Mouse (Mus musculus) bone marrow, adult 2 months (tissue): Measurements from ENCODE around the gene Ubxn10. TPM values are rescaled to one million over a fixed set of nuclear protein-coding genes. Genes with fewer than 3 reads are reported as not detected.

Experiments
- H3K27ac ChIP-seq: fragments of 200-500 bp; 2 replicates; pipeline ENCODE4 v1.5.1; 2012; ENCODE audit warnings: low read depth, mild to moderate bottlenecking, control low read depth, inconsistent platforms, low read length; ENCODE audit not compliant: control insufficient read depth, poor library complexity, insufficient read depth
- H3K4me1 ChIP-seq: fragments of 200-500 bp; 2 replicates; pipeline ENCODE4 v1.6.1; 2011; ENCODE audit warnings: low read length; ENCODE audit not compliant: control insufficient read depth, insufficient read depth
- H3K4me3 ChIP-seq: fragments of 200-500 bp; replicated peaks from 2 replicates; pipeline ENCODE3; 2011; ENCODE audit warnings: mild to moderate bottlenecking, low read depth, low read length, control low read depth; ENCODE audit not compliant: control insufficient read depth
- CTCF ChIP-seq: fragments of 200-500 bp; IDR thresholded peaks from 2 replicates; pipeline ENCODE4 v1.5.1; 2011; ENCODE audit warnings: low read length, control low read depth; ENCODE audit not compliant: control insufficient read depth, insufficient read depth
- POLR2A ChIP-seq: fragments of 200-500 bp; IDR thresholded peaks from 2 replicates; pipeline ENCODE4 v1.6.1; 2011; ENCODE audit warnings: low read depth, mild to moderate bottlenecking, control low read depth, low read length, borderline replicate concordance; ENCODE audit not compliant: control insufficient read depth
- WGBS: fragments of 180-500 bp; shearing (Covaris S2); methylation state at CpG from one replicate; pipeline ENCODE4 v1.1.7; 2018; 5-methylcytosine and 5-hydroxymethylcytosine counted together
- polyA plus RNA-seq: library from polyadenylated mRNA; stranded (reverse); fragments of >200 nt; gene quantifications from 2 replicates; pipeline ENCODE4 v1.2.4, GENCODE M21; 2011; ENCODE audit warnings: low replicate concordance; ENCODE audit not compliant: missing spikeins, insufficient read depth, insufficient read length

Ubxn10 gene
- polyA plus RNA-seq, 1 experiment, result not detected

DNA sequence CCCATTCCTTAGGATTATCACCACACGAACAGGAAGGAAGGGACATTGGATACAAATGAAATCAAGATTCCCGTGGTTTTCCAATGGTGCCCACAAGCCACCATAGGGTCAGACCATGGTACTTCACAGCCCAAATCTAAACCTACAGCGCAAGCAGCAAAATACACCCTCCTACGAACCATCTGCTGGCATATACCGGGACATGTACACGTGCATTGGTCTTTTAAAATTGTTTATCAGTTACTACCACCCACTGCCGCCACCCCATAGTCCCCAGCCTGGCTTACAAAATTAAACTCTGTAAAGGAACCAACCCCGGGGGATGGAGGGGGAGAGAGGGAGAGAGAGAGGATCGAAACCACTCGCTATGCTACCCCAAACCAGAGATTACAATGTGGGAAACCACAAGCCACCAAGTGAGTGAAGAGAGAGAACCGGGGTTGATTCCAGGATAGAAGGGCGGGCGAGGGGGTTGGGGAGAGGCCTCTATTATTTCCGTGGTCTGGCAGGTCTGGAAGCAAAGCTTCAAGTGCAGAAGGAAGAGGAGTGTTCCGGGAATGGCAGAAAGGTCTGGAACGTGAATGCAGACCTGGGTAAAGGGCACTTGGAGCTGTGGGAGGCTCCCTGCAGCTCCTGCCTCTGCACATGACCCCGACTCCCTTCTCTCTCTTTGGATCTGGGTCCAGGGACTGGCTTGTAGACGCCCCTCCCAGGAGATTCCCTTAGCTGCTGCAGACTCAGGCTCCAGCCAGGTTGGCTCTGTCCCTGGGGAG lies 12.4 kb downstream of the Ubxn10 start, which contains the start of gene Pla2g2c:
TSS of gene Pla2g2c (plus strand) at position 439 of the 773 bp plus-strand sequence.
- no peaks in the 10 kb centered on the region; the same call in 1 of the 2 replicates for H3K4me1 ChIP-seq
- no peak within 1 kb of the TSS for H3K4me3 ChIP-seq
- WGBS, result 5% methylated on average over 18 of the region's 18 CpGs
- TF ChIP-seq POLR2A (no peak), CTCF (no peak)
- no peak within 1 kb of the TSS for H3K27ac ChIP-seq

- Histone ChIP-seq H3K4me1 (no peaks in the 10 kb centered on the region; the same call in 1 of the 2 replicates), H3K27ac (no peak overlapping the region), H3K4me3 (no peak overlapping the region)
- no peak for TF ChIP-seq POLR2A
- TF ChIP-seq CTCF, result no peak
- WGBS, result 35% methylated on average over 15 of the region's 15 CpGs
Observed at GRCm38 (mm10) chr4:138723493-138724281, 13.3 kb downstream of the Ubxn10 start.

DNA sequence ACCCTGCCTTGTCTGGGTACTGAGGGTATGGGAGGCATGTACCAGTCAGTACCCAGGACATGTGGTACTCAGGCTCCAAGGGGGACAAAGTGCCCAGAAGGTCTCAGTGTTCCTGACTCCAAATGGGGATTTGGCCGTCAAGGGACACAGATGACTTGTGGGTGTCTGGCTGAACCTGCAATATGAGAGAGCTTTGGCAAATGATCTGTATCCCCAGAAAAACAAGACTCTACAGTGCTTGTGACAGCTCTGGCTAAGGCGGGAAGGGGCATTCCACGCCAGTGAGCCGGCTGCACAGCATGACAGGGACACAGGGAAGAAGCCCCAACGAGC lies 17.7 kb downstream of the Ubxn10 start:
- no peak for TF ChIP-seq CTCF
- TF ChIP-seq POLR2A, result no peak
- Histone ChIP-seq H3K4me1 (no peaks in the 10 kb centered on the region), H3K27ac (no peak overlapping the region), H3K4me3 (no peak overlapping the region)
- WGBS, result 76% methylated on average over 5 of the region's 5 CpGs

DNA sequence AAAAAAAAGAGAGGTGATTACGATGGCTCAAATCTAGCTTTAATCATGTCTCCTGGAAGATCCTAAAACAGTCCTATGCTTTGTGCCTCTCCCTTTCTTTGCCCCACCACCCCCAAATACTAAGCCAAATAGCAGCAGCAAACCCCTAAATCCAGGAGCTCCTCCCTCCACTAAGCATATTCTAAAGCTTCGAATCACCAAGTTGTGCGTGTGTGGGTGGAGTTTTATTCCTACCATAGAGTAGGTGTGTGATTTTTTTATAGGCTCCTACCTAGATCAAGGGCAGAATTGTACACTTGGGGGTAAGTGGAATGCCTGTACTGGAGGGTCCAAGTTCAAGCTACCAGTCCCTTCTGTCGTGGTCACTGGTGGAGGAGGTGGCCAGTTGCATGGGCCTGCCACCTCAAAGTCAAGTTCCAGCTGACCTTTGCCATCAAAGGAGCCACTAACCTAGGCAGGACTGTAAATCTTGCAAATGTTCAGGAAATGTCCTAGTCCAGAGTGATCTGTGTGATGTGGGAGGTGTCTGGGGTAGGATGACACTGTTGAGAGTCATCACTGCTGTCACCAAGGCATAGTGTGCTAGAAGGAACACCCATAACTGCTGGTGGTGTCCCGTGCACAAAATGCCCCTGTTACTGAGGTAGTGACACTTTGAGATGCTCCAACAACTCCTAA lies 18.2 kb downstream of the Ubxn10 start:
- H3K27ac ChIP-seq, result no peak overlapping the region
- no peaks in the 10 kb centered on the region for H3K4me1 ChIP-seq
- WGBS, result 67% methylated on average over 5 of the region's 5 CpGs
- TF ChIP-seq CTCF (no peak), POLR2A (no peak)
- H3K4me3 ChIP-seq, result no peak overlapping the region

- Histone ChIP-seq H3K4me1 (no peaks in the 10 kb centered on the region), H3K4me3 (no peak overlapping the region), H3K27ac (no peak overlapping the region)
- no peak for TF ChIP-seq CTCF
- TF ChIP-seq POLR2A, result no peak
- 72% methylated on average over 9 of the region's 9 CpGs for WGBS
Observed at GRCm38 (mm10) chr4:138716697-138717096, 20.3 kb downstream of the Ubxn10 start.

DNA sequence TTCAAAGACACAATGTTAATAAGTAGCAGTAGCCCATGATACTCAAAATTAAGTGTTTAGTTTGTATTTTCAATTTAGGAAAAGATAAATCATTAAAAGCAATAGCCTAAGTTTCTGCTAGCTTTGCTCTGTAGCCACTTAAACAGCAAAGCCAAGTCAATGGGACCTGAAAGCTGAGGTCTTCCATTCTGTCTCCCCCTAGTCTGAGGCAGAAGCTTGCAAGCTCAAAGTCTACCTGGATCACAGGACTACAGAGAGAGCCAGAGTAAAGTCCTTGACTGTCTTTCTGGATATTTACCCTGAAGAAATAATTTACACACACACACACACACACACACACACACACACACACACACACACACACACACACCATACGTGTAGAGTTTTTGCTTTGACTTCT lies 22.8 kb downstream of the Ubxn10 start:
- no peak for TF ChIP-seq CTCF
- TF ChIP-seq POLR2A, result no peak
- WGBS, result 50% methylated on average over 1 of the region's 1 CpGs

DNA sequence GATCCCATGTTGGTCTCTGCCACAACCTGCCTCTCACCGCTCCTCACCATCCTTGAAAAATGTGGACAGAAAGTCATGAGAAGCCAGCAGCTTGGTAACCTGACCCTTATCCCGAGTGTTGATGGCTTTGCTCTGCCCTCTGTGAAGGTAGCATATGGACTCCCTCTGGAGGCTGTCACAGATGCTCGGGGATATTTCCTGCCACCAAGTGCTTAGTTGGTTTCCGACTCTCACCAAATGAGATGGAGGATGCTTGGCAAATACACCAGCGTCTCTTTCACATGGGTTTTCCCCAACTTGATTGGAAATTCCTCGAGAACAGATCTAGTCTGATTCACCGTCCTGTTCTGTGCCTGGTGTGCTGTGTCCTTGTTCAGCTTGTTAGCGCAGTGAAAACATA lies 24.3 kb downstream of the Ubxn10 start:
- 68% methylated on average over 8 of the region's 8 CpGs for WGBS
- no peaks in the 10 kb centered on the region for H3K4me1 ChIP-seq
- no peak for TF ChIP-seq CTCF
- no peak for TF ChIP-seq POLR2A
- H3K27ac ChIP-seq, result no peak overlapping the region
- no peak overlapping the region for H3K4me3 ChIP-seq

More for the DNA sequence above, 22.8 kb downstream of the Ubxn10 start:
- H3K27ac ChIP-seq, result no peak overlapping the region
- H3K4me3 ChIP-seq, result no peak overlapping the region
- H3K4me1 ChIP-seq, result no peaks in the 10 kb centered on the region

GRCm38 (mm10) chr4:138712096-138712495 lies 24.9 kb downstream of the Ubxn10 start:
- H3K4me1 ChIP-seq, result no peaks in the 10 kb centered on the region
- no peak for TF ChIP-seq POLR2A
- no peak for TF ChIP-seq CTCF

DNA sequence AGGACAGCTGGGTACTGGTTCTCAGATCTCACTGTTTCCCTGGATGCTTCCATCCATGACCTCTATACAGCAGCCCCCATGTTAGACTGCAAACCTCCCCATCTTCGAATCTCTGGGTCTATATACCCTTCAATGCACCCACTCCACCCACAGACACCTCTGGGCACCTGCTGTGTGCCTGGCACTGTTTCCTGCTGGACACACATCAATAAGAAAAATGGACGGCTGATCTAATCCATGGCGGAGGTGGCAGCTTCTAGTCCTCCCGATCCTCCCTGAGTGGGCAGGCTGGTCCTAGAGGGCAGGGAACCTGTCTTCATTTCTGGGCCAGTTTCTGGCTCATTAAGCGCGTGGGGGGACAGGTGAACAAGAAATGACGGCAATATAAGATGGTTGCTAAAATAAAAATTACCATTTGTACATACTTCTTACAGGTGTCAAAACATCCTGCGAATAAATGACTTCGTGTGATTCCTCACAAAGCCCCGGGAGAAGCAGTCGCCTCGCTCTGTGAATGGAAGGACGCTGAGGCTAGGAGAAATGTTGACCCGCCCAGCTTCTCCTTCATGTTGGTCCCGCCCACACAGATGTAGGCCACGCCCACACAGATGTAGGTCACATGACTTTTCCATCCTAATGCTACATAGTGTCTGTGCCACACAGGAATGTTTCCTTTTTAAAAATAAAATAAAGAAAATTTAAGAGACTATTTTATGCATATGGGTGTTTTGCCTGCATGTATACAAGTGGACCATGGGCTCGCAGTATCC lies 25.7 kb downstream of the Ubxn10 start:
- WGBS, result 60% methylated on average over 17 of the region's 17 CpGs
- H3K27ac ChIP-seq, result no peak overlapping the region
- no peak for TF ChIP-seq CTCF
- no peak for TF ChIP-seq POLR2A
- H3K4me1 ChIP-seq, result no peaks in the 10 kb centered on the region
- no peak overlapping the region for H3K4me3 ChIP-seq

More at GRCm38 (mm10) chr4:138712096-138712495, 24.9 kb downstream of the Ubxn10 start:
- no peak overlapping the region for H3K27ac ChIP-seq
- 70% methylated on average over 11 of the region's 11 CpGs for WGBS
- H3K4me3 ChIP-seq, result no peak overlapping the region
